Mouse (Mus musculus) kidney, embryonic 14.5 days (tissue): ENCODE measurements at regions not wholly inside any gene's neighbourhood (a gene's known extent, or its start where the extent isn't known, plus 50 kb on each side); places are given as distances from the start of the nearest gene placed in this dataset.
A peak's percentile ranks its signal among the peaks of the same experiment; 100 is the strongest.

ENCODE experiments used
- ATAC-seq: fragments of 200-750 bp; cut with Nextera tagmentation; 2 replicates; pipeline ENCODE4 v1.8.0; 2017; ENCODE audit warnings: moderate number of reproducible peaks, mild to moderate bottlenecking, moderate TSS enrichment, moderate library complexity; ENCODE audit not compliant: low FRiP score, low TSS enrichment
- H3K27ac ChIP-seq: fragments of 300-500 bp; sonication (generic); 2 replicates; pipeline ENCODE4 v1.5.1; 2014; ENCODE audit warnings: low read depth, mild to moderate bottlenecking, low read length, moderate library complexity, mixed read lengths
- H3K27me3 ChIP-seq: fragments of 300-500 bp; sonication (generic); 2 replicates; pipeline ENCODE4 v1.6.1; 2014; ENCODE audit warnings: mild to moderate bottlenecking, low read length; ENCODE audit not compliant: control insufficient read depth, insufficient read depth
- H3K36me3 ChIP-seq: fragments of 300-500 bp; sonication (generic); 2 replicates; pipeline ENCODE4 v1.6.1; 2014; ENCODE audit warnings: low read length, mixed read lengths; ENCODE audit not compliant: control insufficient read depth, insufficient read depth
- H3K4me1 ChIP-seq: fragments of 300-500 bp; sonication (generic); 2 replicates; pipeline ENCODE4 v1.6.1; 2014; ENCODE audit warnings: low read length, mixed read lengths; ENCODE audit not compliant: control insufficient read depth, insufficient read depth
- H3K4me2 ChIP-seq: fragments of 300-500 bp; sonication (generic); replicated peaks from 2 replicates; pipeline ENCODE4 v1.6.1; 2014; ENCODE audit warnings: low read depth, mild to moderate bottlenecking, low read length
- H3K4me3 ChIP-seq: fragments of 300-500 bp; sonication (generic); 2 replicates; pipeline ENCODE4 v1.5.1; 2014; ENCODE audit warnings: mild to moderate bottlenecking, low read length
- H3K9ac ChIP-seq: fragments of 300-500 bp; sonication (generic); 2 replicates; pipeline ENCODE4 v1.6.1; 2014; ENCODE audit warnings: low read depth, mild to moderate bottlenecking, low read length, moderate library complexity
- H3K9me3 ChIP-seq: fragments of 300-500 bp; sonication (generic); 2 replicates; pipeline ENCODE4 v1.6.1; 2016; ENCODE audit warnings: low read length; ENCODE audit not compliant: control insufficient read depth
- WGBS: fragments of 180-500 bp; shearing (Covaris S2); extraction: QIAGEN DNeasy Blood & Tissue Kit; methylation state at CpG from one replicate; pipeline ENCODE4 v1.1.7; 2014; 5-methylcytosine and 5-hydroxymethylcytosine counted together

DNA sequence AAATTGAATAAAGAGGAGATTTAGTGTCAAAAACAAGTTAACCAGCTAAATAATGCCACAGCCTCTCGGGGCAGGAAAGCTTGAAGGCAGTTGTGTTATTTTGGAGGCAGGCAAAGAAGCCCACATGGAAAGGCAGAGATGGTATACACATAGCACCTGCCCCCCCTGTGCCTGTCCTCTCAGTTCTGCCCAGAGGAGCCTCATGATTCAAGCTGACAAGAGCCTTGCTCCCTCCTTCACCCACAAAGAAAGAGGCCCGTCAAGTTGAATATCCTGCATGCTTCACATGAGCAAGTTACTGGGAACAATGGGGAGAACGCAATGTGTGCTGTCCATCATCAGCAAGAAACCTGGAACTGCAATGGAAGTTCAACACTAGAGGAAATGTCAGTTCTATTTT, 398.2 kb upstream of the Zic4 start:
- H3K36me3 ChIP-seq, result no peaks in the 10 kb centered on the region
- H3K27ac ChIP-seq, result no peak overlapping the region
- H3K9ac ChIP-seq, result no peak overlapping the region
- WGBS, result 74% methylated on average over 3 of the region's 3 CpGs
- H3K27me3 ChIP-seq, result no peaks in the 10 kb centered on the region
- H3K9me3 ChIP-seq, result no peaks in the 10 kb centered on the region
- no peak overlapping the region for H3K4me2 ChIP-seq
- no peak overlapping the region for H3K4me3 ChIP-seq
- ATAC-seq, result no peak
- H3K4me1 ChIP-seq, result no peaks in the 10 kb centered on the region

GRCm38 (mm10) chr9:90978730-90979129, 383.5 kb upstream of the Zic4 start:
- Histone ChIP-seq H3K4me2 (no peak overlapping the region), H3K9ac (no peak overlapping the region), H3K4me1 (no peaks in the 10 kb centered on the region), H3K36me3 (no peaks in the 10 kb centered on the region), H3K9me3 (no peaks in the 10 kb centered on the region), H3K27me3 (no peaks in the 10 kb centered on the region), H3K4me3 (no peak overlapping the region), H3K27ac (no peak overlapping the region)
- no peak for ATAC-seq
- WGBS, result 79% methylated on average over 4 of the region's 4 CpGs

GRCm38 (mm10) chr9:90980023-90980802, 382.0 kb upstream of the Zic4 start:
- Histone ChIP-seq H3K27me3 (no peaks in the 10 kb centered on the region), H3K4me2 (no peak overlapping the region), H3K9ac (no peak overlapping the region), H3K9me3 (no peaks in the 10 kb centered on the region), H3K27ac (no peak overlapping the region), H3K4me3 (no peak overlapping the region), H3K4me1 (no peaks in the 10 kb centered on the region), H3K36me3 (no peaks in the 10 kb centered on the region)
- 49% methylated on average over 6 of the region's 6 CpGs for WGBS
- no peak for ATAC-seq

DNA sequence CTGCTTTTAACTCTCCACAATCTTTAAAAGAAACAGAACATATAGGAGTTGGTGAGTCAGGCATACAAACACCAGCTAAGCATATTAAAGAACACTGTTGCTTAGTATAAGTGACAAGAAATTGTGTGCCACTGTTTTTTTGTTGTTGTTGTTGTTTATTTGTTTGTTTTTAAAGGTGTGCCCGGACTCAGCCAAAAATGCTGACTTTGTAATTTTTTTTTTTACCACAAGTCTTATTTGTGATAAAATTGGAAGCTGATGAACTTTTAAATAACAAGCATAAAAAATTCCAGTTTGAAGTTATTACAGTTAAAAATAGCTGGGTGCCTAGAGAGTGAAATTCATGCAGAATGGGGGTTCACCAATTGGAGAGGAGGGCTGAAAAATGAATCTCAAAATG, 363.0 kb upstream of the Zic4 start:
- no peak overlapping the region for H3K27ac ChIP-seq
- no peak overlapping the region for H3K4me3 ChIP-seq
- H3K4me1 ChIP-seq, result no peaks in the 10 kb centered on the region
- no peak for ATAC-seq
- H3K27me3 ChIP-seq, result no peaks in the 10 kb centered on the region
- H3K36me3 ChIP-seq, result no peaks in the 10 kb centered on the region
- no peaks in the 10 kb centered on the region for H3K9me3 ChIP-seq
- WGBS, result 76% methylated on average over 1 of the region's 1 CpGs
- H3K9ac ChIP-seq, result no peak overlapping the region
- H3K4me2 ChIP-seq, result no peak overlapping the region

DNA sequence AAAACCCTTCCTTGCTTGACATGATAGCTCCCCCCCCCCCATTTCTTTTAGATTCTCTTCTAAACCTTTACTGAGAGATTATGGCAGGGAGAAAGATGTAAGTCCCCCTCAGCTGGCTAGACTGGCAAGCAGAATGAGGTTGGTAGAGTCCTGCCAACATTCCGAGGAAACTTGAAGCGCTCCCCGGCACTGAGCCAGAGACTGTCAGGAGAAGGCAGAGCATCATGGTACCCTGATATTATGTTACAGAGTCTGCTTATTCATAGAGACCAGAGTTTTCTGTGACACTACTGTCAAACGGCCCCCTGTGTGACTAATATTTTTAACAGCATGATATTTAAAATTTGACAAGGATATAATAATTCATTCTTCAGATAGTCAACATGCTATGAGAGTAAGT, 358.0 kb upstream of the Zic4 start:
- ATAC-seq, result peak; percentile 62; the same call in 1 of the 2 replicates
- no peaks in the 10 kb centered on the region for H3K4me1 ChIP-seq

GRCm38 (mm10) chr9:91040546-91040945, 321.7 kb upstream of the Zic4 start:
- Histone ChIP-seq H3K4me1 (no peaks in the 10 kb centered on the region), H3K9ac (no peak overlapping the region), H3K27me3 (no peaks in the 10 kb centered on the region), H3K4me2 (no peak overlapping the region), H3K4me3 (no peak overlapping the region), H3K36me3 (no peaks in the 10 kb centered on the region), H3K27ac (no peak overlapping the region), H3K9me3 (no peaks in the 10 kb centered on the region)
- ATAC-seq, result peak; percentile 98
- WGBS, result 22% methylated on average over 2 of the region's 2 CpGs

More for the DNA sequence above, 358.0 kb upstream of the Zic4 start:
- Histone ChIP-seq H3K9me3 (no peaks in the 10 kb centered on the region), H3K4me2 (no peak overlapping the region), H3K4me3 (no peak overlapping the region), H3K27me3 (no peaks in the 10 kb centered on the region), H3K27ac (no peak overlapping the region), H3K36me3 (no peaks in the 10 kb centered on the region), H3K9ac (no peak overlapping the region)
- WGBS, result 38% methylated on average over 4 of the region's 4 CpGs

- Histone ChIP-seq H3K4me3 (no peak overlapping the region), H3K27me3 (no peaks in the 10 kb centered on the region), H3K9ac (no peak overlapping the region), H3K9me3 (no peaks in the 10 kb centered on the region), H3K36me3 (no peaks in the 10 kb centered on the region), H3K4me2 (no peak overlapping the region), H3K4me1 (no peaks in the 10 kb centered on the region), H3K27ac (no peak overlapping the region)
- ATAC-seq, result no peak
- 34% methylated on average over 2 of the region's 2 CpGs for WGBS
Observed at GRCm38 (mm10) chr9:91048569-91048968, 313.6 kb upstream of the Zic4 start.

DNA sequence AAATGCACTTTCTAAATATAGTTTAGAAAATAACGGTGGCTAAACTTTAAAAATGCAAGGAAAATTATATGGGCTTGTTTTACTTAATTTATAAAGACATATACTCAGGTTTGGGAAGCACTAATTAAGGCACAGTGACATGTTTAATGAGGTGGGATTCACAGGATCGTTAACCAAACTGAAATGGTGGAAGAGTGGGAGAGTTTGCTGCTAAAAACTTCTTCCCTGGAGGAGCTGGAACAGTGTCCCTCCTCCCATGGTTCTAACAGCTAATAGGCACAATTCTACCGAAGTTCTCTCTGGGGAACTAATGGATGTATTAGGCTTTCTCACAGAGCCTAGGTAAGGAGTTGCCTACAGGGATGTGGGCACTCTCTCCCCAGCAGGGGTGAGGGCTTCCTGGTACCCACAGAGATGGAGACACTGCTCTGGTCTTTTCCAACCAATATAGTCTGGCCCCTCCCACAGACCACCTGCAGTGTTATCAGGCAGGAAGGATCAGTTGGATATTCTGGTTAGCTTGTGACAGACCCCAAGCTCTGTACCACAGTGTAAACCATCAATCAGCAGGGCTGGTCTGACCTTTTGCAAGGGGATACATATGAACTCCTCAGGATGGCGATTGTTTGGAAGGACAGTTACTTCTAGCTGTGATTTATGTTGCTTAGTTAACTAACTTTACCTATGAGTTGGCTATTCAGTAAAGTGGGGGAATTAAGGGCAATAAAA, 309.0 kb upstream of the Zic4 start:
- H3K4me2 ChIP-seq, result no peak overlapping the region

DNA sequence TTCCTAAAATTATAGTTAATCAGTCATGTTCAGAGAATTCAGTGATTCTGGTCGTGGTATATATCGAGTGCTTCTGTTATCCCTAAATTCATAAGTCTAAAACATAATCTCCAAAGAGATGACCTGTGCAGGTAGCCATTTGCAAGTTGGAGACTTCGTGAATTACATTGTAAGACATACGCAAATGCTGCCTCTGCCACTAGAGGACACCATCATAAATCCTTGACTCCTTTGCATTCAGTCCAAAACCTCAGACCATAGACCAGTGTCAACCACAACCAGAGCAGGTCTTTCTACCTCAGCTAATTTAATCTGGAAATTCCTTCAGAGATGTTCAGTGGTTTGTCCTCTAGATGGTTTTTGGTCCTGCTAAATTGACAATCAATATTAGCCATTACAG, 302.8 kb upstream of the Zic4 start:
- no peaks in the 10 kb centered on the region for H3K9me3 ChIP-seq
- 83% methylated on average over 4 of the region's 4 CpGs for WGBS
- no peak for ATAC-seq
- H3K4me2 ChIP-seq, result no peak overlapping the region
- no peak overlapping the region for H3K27ac ChIP-seq
- no peaks in the 10 kb centered on the region for H3K36me3 ChIP-seq
- no peak overlapping the region for H3K9ac ChIP-seq
- H3K4me1 ChIP-seq, result no peaks in the 10 kb centered on the region
- H3K4me3 ChIP-seq, result no peak overlapping the region
- no peaks in the 10 kb centered on the region for H3K27me3 ChIP-seq

More for the DNA sequence above, 309.0 kb upstream of the Zic4 start:
- no peaks in the 10 kb centered on the region for H3K4me1 ChIP-seq
- H3K36me3 ChIP-seq, result no peaks in the 10 kb centered on the region
- H3K4me3 ChIP-seq, result no peak overlapping the region
- H3K27ac ChIP-seq, result no peak overlapping the region
- H3K27me3 ChIP-seq, result no peaks in the 10 kb centered on the region
- H3K9ac ChIP-seq, result no peak overlapping the region
- WGBS, result 30% methylated on average over 4 of the region's 4 CpGs
- no peaks in the 10 kb centered on the region for H3K9me3 ChIP-seq
- ATAC-seq, result peak; percentile 93
